Mouse (Mus musculus) mature B cell (primary cell): Measurements from ENCODE around the gene Ajap1.

ENCODE experiments used
- in situ Hi-C: fragments of 300-500 bp; cut with MboI; formaldehyde crosslinking; loops from 2 replicates; pipeline ENCODE4 v1.14.3; 2019

Gene Ajap1

GRCm38 (mm10) chr4:153357539-153358242 lies 124.9 kb downstream of the Ajap1 start:
- in situ Hi-C loops: no loop called here

- in situ Hi-C loops: no loop called here
These were observed 126.4 kb downstream of the Ajap1 start for GRCm38 (mm10) chr4:153356236-153356635.

GRCm38 (mm10) chr4:153344999-153345398 lies 137.6 kb downstream of the Ajap1 start:
- in situ Hi-C loops: no loop called here

GRCm38 (mm10) chr4:153340887-153341286 lies 141.7 kb downstream of the Ajap1 start:
- in situ Hi-C loops: no loop called here

GRCm38 (mm10) chr4:153335301-153335799 lies 147.3 kb downstream of the Ajap1 start:
- in situ Hi-C loops: no loop called here

GRCm38 (mm10) chr4:153327809-153328208 lies 154.8 kb downstream of the Ajap1 start:
- in situ Hi-C loops: no loop called here
